Mouse (Mus musculus) hindbrain, embryonic 14.5 days (tissue): ENCODE measurements around the gene Runx3. TPM values are rescaled to one million over a fixed set of nuclear protein-coding genes. Genes with fewer than 3 reads are reported as not detected.
A peak's percentile ranks its signal among the peaks of the same experiment; 100 is the strongest.

Experiments used
- ATAC-seq: fragments of 200-750 bp; cut with Nextera tagmentation; 2 replicates; pipeline ENCODE4 v1.8.0; 2017; ENCODE audit warnings: moderate number of reproducible peaks, mild to moderate bottlenecking, moderate TSS enrichment, moderate library complexity; ENCODE audit not compliant: low FRiP score
- DNase-seq: peaks from one replicate; pipeline ENCODE4 v3.0.0-alpha.2; 2015; ENCODE audit warnings: low spot score
- H3K27ac ChIP-seq: fragments of 300-500 bp; sonication (generic); 2 replicates; pipeline ENCODE4 v1.5.1; 2014; ENCODE audit warnings: mild to moderate bottlenecking, moderate library complexity
- H3K27me3 ChIP-seq: fragments of 300-500 bp; sonication (generic); 2 replicates; pipeline ENCODE4 v1.6.1; 2014; ENCODE audit warnings: mild to moderate bottlenecking, low read length, mixed read lengths; ENCODE audit not compliant: control insufficient read depth, insufficient read depth
- H3K36me3 ChIP-seq: fragments of 300-500 bp; sonication (generic); replicated peaks from 2 replicates; pipeline ENCODE4 v1.6.1; 2014; ENCODE audit not compliant: control insufficient read depth, insufficient read depth
- H3K4me1 ChIP-seq: fragments of 300-500 bp; sonication (generic); replicated peaks from 2 replicates; pipeline ENCODE4 v1.6.1; 2014; ENCODE audit warnings: antibody characterized with exemption, low read length, mixed read lengths; ENCODE audit not compliant: control insufficient read depth, insufficient read depth
- H3K4me2 ChIP-seq: fragments of 300-500 bp; sonication (generic); replicated peaks from 2 replicates; pipeline ENCODE4 v1.6.1; 2014; ENCODE audit warnings: mild to moderate bottlenecking, moderate library complexity
- H3K4me3 ChIP-seq: fragments of 300-500 bp; sonication (generic); replicated peaks from 2 replicates; pipeline ENCODE4 v1.5.1; 2014; ENCODE audit warnings: mild to moderate bottlenecking, low read length
- H3K9ac ChIP-seq: fragments of 300-500 bp; sonication (generic); 2 replicates; pipeline ENCODE4 v1.6.1; 2014
- H3K9me3 ChIP-seq: fragments of 300-500 bp; sonication (generic); 2 replicates; pipeline ENCODE4 v1.6.1; 2016; ENCODE audit warnings: low read length; ENCODE audit not compliant: control insufficient read depth
- WGBS: fragments of 180-500 bp; shearing (Covaris S2); extraction: QIAGEN DNeasy Blood & Tissue Kit; methylation state at CpG from one replicate; pipeline ENCODE4 v1.1.7; 2014; 5-methylcytosine and 5-hydroxymethylcytosine counted together
- polyA plus RNA-seq: library from polyadenylated mRNA; unstranded; fragments of >200 nt; fragmentation: Nextera tagmentation; extraction: Ambion mirVana; gene quantifications from 2 replicates; pipeline ENCODE4 v1.2.1, GENCODE M21; 2014

The Runx3 gene
- polyA plus RNA-seq, 1 experiment from 2014 or later, result not detected

GRCm38 (mm10) chr4:135209846-135210245, 89.4 kb downstream of the Runx3 start:
- Histone ChIP-seq H3K4me2 (no peak overlapping the region), H3K9ac (no peak overlapping the region), H3K27me3 (peaks cover 13% of the 10 kb centered on the region), H3K27ac (no peak overlapping the region), H3K4me3 (no peak overlapping the region), H3K36me3 (peaks cover 8% of the 10 kb centered on the region; the same call in 1 of the 2 replicates), H3K9me3 (no peaks in the 10 kb centered on the region), H3K4me1 (no peaks in the 10 kb centered on the region)
- WGBS, result 72% methylated on average over 2 of the region's 2 CpGs
- DNase-seq (no peak), ATAC-seq (no peak)

DNA sequence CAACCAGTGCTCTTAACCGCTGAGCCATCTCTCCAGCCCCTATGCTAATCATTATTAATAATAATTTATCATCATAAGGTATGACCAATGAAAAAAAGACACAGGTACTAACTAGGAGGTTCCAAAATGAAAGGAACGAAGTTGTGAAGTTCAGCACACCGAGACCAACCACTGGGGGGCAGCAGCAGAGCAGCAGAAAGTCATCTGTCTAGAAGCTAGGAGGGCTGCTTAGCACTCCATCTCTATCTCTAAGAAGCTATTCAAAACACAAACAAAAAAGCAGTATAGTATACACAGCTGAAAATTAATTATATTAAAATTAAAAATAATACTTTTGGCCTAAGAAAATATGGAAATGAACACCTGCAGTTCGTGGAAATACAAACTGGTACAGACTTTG, 99.2 kb downstream of the Runx3 start:
- Histone ChIP-seq H3K4me2 (no peak overlapping the region), H3K4me3 (no peak overlapping the region), H3K9me3 (no peaks in the 10 kb centered on the region), H3K36me3 (peaks cover 48% of the 10 kb centered on the region), H3K27ac (no peak overlapping the region), H3K9ac (no peak overlapping the region), H3K27me3 (no peaks in the 10 kb centered on the region), H3K4me1 (no peaks in the 10 kb centered on the region)
- 62% methylated on average over 4 of the region's 4 CpGs for WGBS
- DNase-seq (peak; percentile 86), ATAC-seq (no peak)

DNA sequence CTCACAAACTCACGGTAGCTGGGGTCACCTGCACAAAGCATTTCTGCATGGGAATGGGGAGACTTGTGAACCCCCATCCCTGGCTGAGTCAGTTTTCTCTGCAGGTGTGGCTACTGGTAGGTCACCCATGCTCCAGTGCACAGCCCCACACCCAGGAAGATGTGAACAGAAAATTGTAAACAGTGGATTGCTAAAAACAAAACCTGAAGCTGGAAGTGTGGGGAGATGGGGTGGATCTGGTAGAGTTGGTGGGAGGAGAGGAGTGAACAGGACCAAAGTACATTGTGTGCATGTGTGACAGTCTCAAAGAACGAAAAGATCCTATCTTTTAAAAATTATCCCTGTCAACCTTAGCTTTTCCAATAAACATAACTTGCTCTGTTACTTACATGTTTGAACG, 100.2 kb downstream of the Runx3 start:
- Histone ChIP-seq H3K4me1 (no peaks in the 10 kb centered on the region), H3K4me2 (no peak overlapping the region), H3K27ac (no peak overlapping the region), H3K9me3 (no peaks in the 10 kb centered on the region), H3K4me3 (no peak overlapping the region), H3K36me3 (peaks cover 45% of the 10 kb centered on the region), H3K27me3 (no peaks in the 10 kb centered on the region), H3K9ac (no peak overlapping the region)
- no peak for ATAC-seq
- WGBS, result 88% methylated on average over 3 of the region's 3 CpGs
- DNase-seq, result no peak

DNA sequence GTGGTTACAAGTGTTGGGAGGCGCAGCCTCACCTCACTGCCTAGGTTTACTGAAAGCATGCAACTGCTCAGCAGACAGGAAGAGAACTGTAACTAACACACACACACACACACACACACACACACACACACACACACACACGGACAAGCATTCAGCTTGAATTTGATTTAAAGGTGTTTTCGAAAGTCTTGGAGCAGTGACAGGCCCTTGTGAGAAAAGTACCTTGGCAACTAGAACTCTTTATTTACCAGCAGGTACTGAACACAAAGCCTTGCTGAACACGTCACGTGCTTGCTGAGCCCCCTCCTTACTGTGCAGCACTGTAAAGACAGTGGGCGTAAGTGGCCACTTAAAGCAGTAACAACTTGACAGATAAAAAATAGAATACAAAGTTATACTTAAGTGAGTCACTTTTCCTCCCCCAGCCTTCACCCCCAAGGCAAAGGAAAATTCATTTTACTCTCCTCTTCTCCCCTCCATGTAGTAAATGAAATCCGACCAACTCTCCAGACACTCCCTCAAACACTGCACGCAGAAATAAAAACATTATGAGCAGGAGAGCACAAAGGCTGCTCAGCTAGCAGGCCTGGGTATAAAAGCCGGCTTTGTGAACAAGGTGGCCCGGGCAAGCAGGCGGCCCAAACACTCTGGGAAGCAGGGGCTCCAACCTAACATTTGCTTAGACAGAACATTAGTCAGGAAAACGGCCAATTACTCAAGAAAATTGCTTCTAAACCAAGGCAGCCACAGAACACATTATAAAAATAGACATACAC, 101.4 kb downstream of the Runx3 start:
- DNase-seq (no peak), ATAC-seq (no peak)
- no peaks in the 10 kb centered on the region for H3K27me3 ChIP-seq
- peaks cover 37% of the 10 kb centered on the region for H3K36me3 ChIP-seq
- H3K4me1 ChIP-seq, result no peaks in the 10 kb centered on the region
- no peak overlapping the region for H3K27ac ChIP-seq
- no peak overlapping the region for H3K9ac ChIP-seq
- H3K9me3 ChIP-seq, result no peaks in the 10 kb centered on the region
- H3K4me2 ChIP-seq, result no peak overlapping the region
- WGBS, result 86% methylated on average over 12 of the region's 12 CpGs
- H3K4me3 ChIP-seq, result no peak overlapping the region

- H3K9ac ChIP-seq, result no peak overlapping the region
- DNase-seq (no peak), ATAC-seq (no peak)
- H3K4me2 ChIP-seq, result no peak overlapping the region
- no peaks in the 10 kb centered on the region for H3K27me3 ChIP-seq
- H3K36me3 ChIP-seq, result peaks cover 21% of the 10 kb centered on the region
- no peak overlapping the region for H3K4me3 ChIP-seq
- no peak overlapping the region for H3K27ac ChIP-seq
- H3K9me3 ChIP-seq, result no peaks in the 10 kb centered on the region
- 78% methylated on average over 9 of the region's 9 CpGs for WGBS
- H3K4me1 ChIP-seq, result no peaks in the 10 kb centered on the region
These were observed 103.4 kb downstream of the Runx3 start for GRCm38 (mm10) chr4:135223808-135224207.

DNA sequence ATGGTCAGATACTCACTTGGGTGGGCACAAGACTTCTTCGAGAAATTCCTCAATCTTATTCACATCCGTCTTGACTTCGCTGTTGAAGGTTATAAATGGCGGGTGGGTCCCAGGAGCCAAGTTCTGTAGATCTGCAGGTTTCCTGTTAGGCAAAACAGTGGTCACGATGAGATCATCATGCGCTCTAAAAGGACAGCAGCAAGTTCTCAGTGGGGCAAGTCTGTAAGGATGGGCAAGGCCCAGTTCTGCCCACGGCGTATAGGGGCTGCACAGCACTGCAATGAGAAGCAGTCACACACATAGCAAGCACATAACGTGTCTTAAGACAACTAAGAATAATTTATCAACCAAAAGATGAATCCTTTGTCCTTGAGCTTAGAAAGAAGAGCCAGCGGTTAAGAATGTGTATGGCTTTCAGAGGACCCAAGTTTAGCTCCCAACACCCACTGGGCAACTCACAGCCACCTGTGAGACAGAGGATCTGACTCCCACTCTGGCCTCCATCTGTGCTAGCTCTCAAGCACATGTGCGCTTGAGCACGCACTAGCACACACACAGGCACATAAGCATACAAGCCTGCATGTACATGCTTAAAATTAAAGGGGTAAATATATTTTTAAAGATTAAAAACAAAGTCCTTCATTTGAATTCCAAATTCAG, 105.7 kb downstream of the Runx3 start:
- ATAC-seq (no peak), DNase-seq (no peak)
- H3K9ac ChIP-seq, result no peak overlapping the region
- no peak overlapping the region for H3K4me3 ChIP-seq
- H3K9me3 ChIP-seq, result no peaks in the 10 kb centered on the region
- peaks cover 21% of the 10 kb centered on the region for H3K36me3 ChIP-seq
- no peak overlapping the region for H3K27ac ChIP-seq
- no peak overlapping the region for H3K4me2 ChIP-seq
- H3K27me3 ChIP-seq, result no peaks in the 10 kb centered on the region
- H3K4me1 ChIP-seq, result no peaks in the 10 kb centered on the region
- whole genome bisulfite sequencing, result 95% methylated on average over 12 of the region's 12 CpGs

Other genes with a start within 250 kb of the Runx3 start
- gene Tmem50a, start 205.6 kb upstream of the Runx3 start, polyA plus RNA-seq, result 197 and 203 TPM in 2 replicates
- gene Rsrp1, start 197.1 kb upstream of the Runx3 start, polyA plus RNA-seq, result 405 and 417 TPM in 2 replicates
- 47.7 and 50.2 TPM in 2 replicates for gene Syf2, start 189.8 kb upstream of the Runx3 start, polyA plus RNA-seq
- gene Clic4, start 152.2 kb downstream of the Runx3 start, polyA plus RNA-seq, result 43.2 and 50.4 TPM in 2 replicates
- gene Srrm1, start 232.7 kb downstream of the Runx3 start, polyA plus RNA-seq, result 137 and 146 TPM in 2 replicates